17 mouse cellular contexts compared by ENCODE assay signal in genomic region chr2:130750449-130750848, GRCm38 (mm10). TPM values are rescaled to one million over a fixed set of nuclear protein-coding genes. Genes with fewer than 3 reads are reported as not detected.
DNase-seq lines count a peak whose midpoint lies in the region; ATAC-seq and TF ChIP-seq lines count a peak whose summit lies in the region.
"Had no signal": no experiment of that assay in that cellular context is flagged by ENCODE, and none has a peak within 500 bp of the region (broad histone marks: within the 10 kb centered on the region; RNA-seq: fewer than 3 reads in every experiment).

No protein-coding gene starts in this region.

- H3K36me3 ChIP-seq in ES-E14 (ENCODE audit: control insufficient read depth, insufficient read depth, low read length, poor library complexity, severe bottlenecking), result peaks cover 7% of the 10 kb centered on the region; the same call in 1 of the 2 replicates
- peaks cover 50% of the 10 kb centered on the region for H3K36me3 ChIP-seq in forebrain, embryonic 13.5 days (ENCODE audit: poor library complexity, severe bottlenecking)

- H3K4me2 ChIP-seq in forebrain, embryonic 13.5 days, result no peak overlapping the region
- H3K4me2 ChIP-seq: limb, embryonic 15.5 days; stomach, embryonic 15.5 days had no signal

- ATAC-seq in erythroid progenitor cell, adult 5-6 weeks (replicated peaks; ENCODE audit: low FRiP score, poor library complexity, severe bottlenecking), result peak; percentile 78
- peak; percentile 93 for ATAC-seq in megakaryocyte, adult 5-6 weeks (ENCODE audit: poor library complexity, severe bottlenecking)
- ATAC-seq in forebrain, embryonic 13.5 days, result no peak
- ATAC-seq: inflammation-experienced regulatory T-cells, adult 6 months; Patski had no signal

- H3K9me3 ChIP-seq in ES-E14 (ENCODE audit: control insufficient read depth, insufficient read depth, low read depth, low read length), result no peaks in the 10 kb centered on the region
- 0 out of 2 replicates have a peak, but pooled peaks cover 2% of the 10 kb centered on the region for H3K9me3 ChIP-seq in forebrain, embryonic 13.5 days (replicated peaks)
- H3K9me3 ChIP-seq: heart, embryonic 10.5 days; limb, embryonic 15.5 days; stomach, embryonic 15.5 days had no signal

- no peaks in the 10 kb centered on the region for H3K27me3 ChIP-seq in forebrain, embryonic 13.5 days
- H3K27me3 ChIP-seq: limb, embryonic 15.5 days; Patski; stomach, embryonic 15.5 days had no signal

- in situ Hi-C loops in ES-E14 (cut with MboI; ENCODE audit: low sequenced_read_pairs in 2 of 2, unreplicated experiment in 2 of 2), result no loop called here

- H3K4me1 ChIP-seq in ES-E14 (ENCODE audit: control insufficient read depth in 2 of 2, insufficient read depth in 2 of 2, low read length in 2 of 2, poor library complexity in 1 of 2), result peaks cover 0 to 5% of the 10 kb centered on the region in 2 experiments; a peak in 1 of 4 replicates
- H3K4me1 ChIP-seq in forebrain, embryonic 13.5 days, result peaks cover 25% of the 10 kb centered on the region
- H3K4me1 ChIP-seq: heart, embryonic 10.5 days; limb, embryonic 15.5 days; stomach, embryonic 15.5 days had no signal

- no peak overlapping the region for H3K9ac ChIP-seq in ES-E14 (ENCODE audit: insufficient read depth, low read depth, low read length, poor library complexity, severe bottlenecking)
- H3K9ac ChIP-seq in forebrain, embryonic 13.5 days, result no peak overlapping the region
- H3K9ac ChIP-seq: limb, embryonic 15.5 days; stomach, embryonic 15.5 days had no signal

- H3K4me3 ChIP-seq in ES-E14 (ENCODE audit: insufficient read depth in 1 of 2, low read depth in 1 of 2, low read length in 2 of 2, poor library complexity in 1 of 2, severe bottlenecking in 1 of 2), result peak overlapping the region in 1 of 2 experiments; percentile 50; a peak in 2 of 4 replicates
- no peak overlapping the region for H3K4me3 ChIP-seq in forebrain, embryonic 13.5 days
- H3K4me3 ChIP-seq: forebrain, embryonic 10.5 days; heart, embryonic 10.5 days; limb, embryonic 15.5 days; midbrain, embryonic 10.5 days; stomach, embryonic 15.5 days had no signal

- no peak overlapping the region for H3K27ac ChIP-seq in ES-E14 (ENCODE audit: insufficient read depth, low read depth, low read length, poor library complexity, severe bottlenecking)
- no peak overlapping the region for H3K27ac ChIP-seq in forebrain, embryonic 13.5 days
- H3K27ac ChIP-seq: forebrain, embryonic 10.5 days; heart, embryonic 10.5 days; limb, embryonic 15.5 days; midbrain, embryonic 10.5 days; stomach, embryonic 15.5 days had no signal

- DNase-seq in embryo, embryonic 11 days, result peak; percentile 18
- DNase-seq in embryo, embryonic 9.5 days (ENCODE audit: extremely low spot score), result no peak
- peak; percentile 71 for DNase-seq in ES-E14 (ENCODE audit: low read depth, low spot score)
- no peak for DNase-seq in Muller cell, postnatal 12 days (ENCODE audit: inconsistent ontology term)
- no peak for DNase-seq in heart, adult 18-20 months
- DNase-seq: cerebellum, adult 8-10 months; heart, postnatal 36 days had no signal

- 52% methylated on average over 8 of the region's 8 CpGs for WGBS in forebrain, embryonic 13.5 days

TF ChIP-seq in ES-E14, 5 proteins besides CTCF, POLR2A, EP300 and RAD21:
- TF ChIP-seq ZNF384 (IDR thresholded peaks at IDR 0.05; ENCODE audit: low read depth, low read length), result no peak
- no peak for TF ChIP-seq CHD2 (IDR thresholded peaks at IDR 0.05; ENCODE audit: low read depth, low read length)
- no peak for TF ChIP-seq MAFK (IDR thresholded peaks at IDR 0.05; ENCODE audit: insufficient read depth, low read depth, low read length)
- TF ChIP-seq HCFC1 (IDR thresholded peaks at IDR 0.05; ENCODE audit: borderline replicate concordance, insufficient read depth, low read length), result no peak
- no peak for TF ChIP-seq ZC3H11A (IDR thresholded peaks at IDR 0.05; ENCODE audit: borderline replicate concordance, low read depth, low read length)
TF ChIP-seq in ES-E14: peak in this region for 0.

RNA-seq across cellular contexts. Expression of gene Slc4a11, which starts 53.1 kb away (rescaled TPM):
- total RNA-seq in ES-E14 (2012; rRNA removed), result 13.0 and 25.0 TPM in 2 replicates
- total RNA-seq in erythroid progenitor cell, adult 5-6 weeks (2015; ENCODE audit: low replicate concordance), result not detected in 2 replicates
- total RNA-seq in erythroid progenitor cell, adult 5-6 weeks (2017; ENCODE audit: low replicate concordance), result not detected in 2 replicates
- total RNA-seq in megakaryocyte, adult 5-6 weeks (2015), result 0.16 TPM in 1 of 2 replicates, not detected in the other
- not detected in 2 replicates for total RNA-seq in megakaryocyte, adult 5-6 weeks (2017)
- total RNA-seq in heart, adult 18-20 months (2021), result under 1 TPM; 0.20 to 0.36 TPM
- polyA plus RNA-seq in forebrain, embryonic 13.5 days (2015; fragmentation: Nextera tagmentation; extraction: Ambion mirVana), result 1.0 and 1.8 TPM in 2 replicates

Comparison
In these comparisons a context has a peak if more than half of its experiments do, and no peak if none do; other contexts are left out.
1. DNase-seq: peak in embryo, embryonic 11 days (single experiment) and ES-E14 (single experiment); none in embryo, embryonic 9.5 days (single experiment), Muller cell, postnatal 12 days (single experiment) and heart, adult 18-20 months (0 of 2).
2. RNA of gene Slc4a11, which starts 53.1 kb away (total RNA-seq): 13.0 to 25.0 TPM in ES-E14; 0.20 to 0.36 TPM in heart, adult 18-20 months, not detected in erythroid progenitor cell, adult 5-6 weeks and 0.16 TPM in megakaryocyte, adult 5-6 weeks; every median in the first group is over 10 times any median in the second.